Mouse (Mus musculus): ENCODE measurements around the gene Abhd8. TPM values are rescaled to one million over a fixed set of nuclear protein-coding genes. Genes with fewer than 3 reads are reported as not detected.

Abhd8 gene
- polyA plus RNA-seq, 1 experiment from 2014 or later, result 73.0 TPM

- ATAC-seq, result no peak
These were observed 669 bp downstream of the Abhd8 start for GRCm38 (mm10) chr8:71462786-71463185.

GRCm38 (mm10) chr8:71462191-71462590, 1.3 kb downstream of the Abhd8 start:
- no peak for DNase-seq (ENCODE audit: low read depth, low spot score)
- no peak for TF ChIP-seq CTCF (IDR thresholded peaks at IDR 0.05)
- POLR2A ChIA-PET, result no interaction called here
- ATAC-seq, result no peak
- CTCF ChIA-PET, result interaction anchor here (1.1 to 3.9 kb wide), 2 partner anchors 21 to 59 kb away, joined by 3 to 29 read pairs; no protein-coding TSS in a partner anchor
- H3K27me3 ChIP-seq, result no peaks in the 10 kb centered on the region
- in situ Hi-C loops (cut with MboI; ENCODE audit: low pct_unique_long_range_greater_than_20kb), result no loop called here

More at GRCm38 (mm10) chr8:71462786-71463185, 669 bp downstream of the Abhd8 start:
- ChIA-PET CTCF (interaction anchor here (1.1 to 3.9 kb wide), 2 partner anchors 21 to 58 kb away, joined by 3 to 29 read pairs; no protein-coding TSS in a partner anchor), POLR2A (interaction anchor here (1.0 to 2.6 kb wide), 3 partner anchors 9 to 23 kb away, joined by 3 to 7 read pairs (median 4); partner anchors contain the start of gene Ano8)
- no peaks in the 10 kb centered on the region for H3K27me3 ChIP-seq
- no peak for DNase-seq (ENCODE audit: low read depth, low spot score)
- in situ Hi-C loops (cut with MboI; ENCODE audit: low pct_unique_long_range_greater_than_20kb), result no loop called here
- no peak for TF ChIP-seq CTCF (IDR thresholded peaks at IDR 0.05)

GRCm38 (mm10) chr8:71461152-71461840, 2.2 kb downstream of the Abhd8 start:
- in situ Hi-C loops (cut with MboI; ENCODE audit: low pct_unique_long_range_greater_than_20kb), result no loop called here
- POLR2A ChIA-PET, result interaction anchor here (1.6 kb wide), 1 partner anchor 17 kb away, joined by 3 read pairs; no protein-coding TSS in a partner anchor
- CTCF ChIA-PET, result interaction anchor here (1.1 to 3.9 kb wide), 2 partner anchors 19 to 20 kb away, joined by 7 to 29 read pairs; no protein-coding TSS in a partner anchor
- ATAC-seq (no peak), DNase-seq (ENCODE audit: low read depth, low spot score) (no peak)
- H3K27me3 ChIP-seq, result no peaks in the 10 kb centered on the region
- TF ChIP-seq CTCF (IDR thresholded peaks at IDR 0.05), result no peak

GRCm38 (mm10) chr8:71460716-71461115, 2.7 kb downstream of the Abhd8 start:
- POLR2A ChIA-PET, result interaction anchor here (1.6 kb wide), 1 partner anchor 17 kb away, joined by 3 read pairs; no protein-coding TSS in a partner anchor
- in situ Hi-C loops (cut with MboI; ENCODE audit: low pct_unique_long_range_greater_than_20kb), result no loop called here
- no peak for TF ChIP-seq CTCF (IDR thresholded peaks at IDR 0.05)
- no peak for DNase-seq (ENCODE audit: low read depth, low spot score)
- CTCF ChIA-PET, result interaction anchor here (1.1 kb wide), 1 partner anchor 19 kb away, joined by 7 read pairs; no protein-coding TSS in a partner anchor
- H3K27me3 ChIP-seq, result no peaks in the 10 kb centered on the region
- no peak for ATAC-seq

- ChIA-PET POLR2A (interaction anchor here (0.5 kb wide), 1 partner anchor 36 kb away, joined by 3 read pairs; no protein-coding TSS in a partner anchor), CTCF (interaction anchor here (0.8 to 1.1 kb wide), 2 partner anchors 15 to 16 kb away, joined by 3 to 5 read pairs; no protein-coding TSS in a partner anchor)
- TF ChIP-seq CTCF (IDR thresholded peaks at IDR 0.05), result no peak
- H3K27me3 ChIP-seq, result peaks cover under 1% of the 10 kb centered on the region
- DNase-seq (ENCODE audit: low read depth, low spot score), result no peak
- in situ Hi-C loops (cut with MboI; ENCODE audit: low pct_unique_long_range_greater_than_20kb), result no loop called here
- no peak for ATAC-seq
These were observed 5.7 kb downstream of the Abhd8 start for GRCm38 (mm10) chr8:71457659-71458270.

GRCm38 (mm10) chr8:71456906-71457305, 6.5 kb downstream of the Abhd8 start:
- DNase-seq (ENCODE audit: low read depth, low spot score), result no peak
- ChIA-PET CTCF (interaction anchor here (1.1 kb wide), 1 partner anchor 15 kb away, joined by 5 read pairs; no protein-coding TSS in a partner anchor), POLR2A (no interaction called here)
- H3K27me3 ChIP-seq, result peaks cover 4% of the 10 kb centered on the region
- TF ChIP-seq CTCF (IDR thresholded peaks at IDR 0.05), result no peak
- in situ Hi-C loops (cut with MboI; ENCODE audit: low pct_unique_long_range_greater_than_20kb), result no loop called here
- ATAC-seq, result no peak

GRCm38 (mm10) chr8:71454668-71455067, 8.8 kb downstream of the Abhd8 start:
- DNase-seq (ENCODE audit: low read depth, low spot score) (no peak), ATAC-seq (no peak)
- peaks cover 4% of the 10 kb centered on the region for H3K27me3 ChIP-seq
- in situ Hi-C loops (cut with MboI; ENCODE audit: low pct_unique_long_range_greater_than_20kb), result no loop called here
- POLR2A ChIA-PET, result interaction anchor here (2.5 kb wide), 1 partner anchor 9 kb away, joined by 7 read pairs; the partner anchor contains the start of genes Abhd8 and Mrpl34
- CTCF ChIA-PET, result interaction anchor here (0.7 kb wide), 1 partner anchor 12 kb away, joined by 4 read pairs; no protein-coding TSS in a partner anchor
- TF ChIP-seq CTCF (IDR thresholded peaks at IDR 0.05), result no peak

- TF ChIP-seq CTCF (IDR thresholded peaks at IDR 0.05), result no peak
- ATAC-seq (no peak), DNase-seq (ENCODE audit: low read depth, low spot score) (no peak)
- H3K27me3 ChIP-seq, result peaks cover 4% of the 10 kb centered on the region
- CTCF ChIA-PET, result interaction anchor here (1.8 kb wide), 1 partner anchor 10 kb away, joined by 6 read pairs; no protein-coding TSS in a partner anchor
- POLR2A ChIA-PET, result interaction anchor here (2.5 kb wide), 1 partner anchor 11 kb away, joined by 7 read pairs; the partner anchor contains the start of genes Abhd8 and Mrpl34
- in situ Hi-C loops (cut with MboI; ENCODE audit: low pct_unique_long_range_greater_than_20kb), result no loop called here
These were observed 10.8 kb downstream of the Abhd8 start for GRCm38 (mm10) chr8:71452669-71453068.

- in situ Hi-C loops (cut with MboI; ENCODE audit: low pct_unique_long_range_greater_than_20kb), result no loop called here
- peaks cover 4% of the 10 kb centered on the region for H3K27me3 ChIP-seq
- ATAC-seq (no peak), DNase-seq (ENCODE audit: low read depth, low spot score) (no peak)
- TF ChIP-seq CTCF (IDR thresholded peaks at IDR 0.05), result no peak
- ChIA-PET CTCF (interaction anchor here (1.8 kb wide), 1 partner anchor 9 kb away, joined by 6 read pairs; no protein-coding TSS in a partner anchor), POLR2A (no interaction called here)
These were observed 11.7 kb downstream of the Abhd8 start for GRCm38 (mm10) chr8:71451777-71452176.

GRCm38 (mm10) chr8:71451337-71451736, 12.1 kb downstream of the Abhd8 start:
- in situ Hi-C loops (cut with MboI; ENCODE audit: low pct_unique_long_range_greater_than_20kb), result no loop called here
- no peak for DNase-seq (ENCODE audit: low read depth, low spot score)
- TF ChIP-seq CTCF (IDR thresholded peaks at IDR 0.05), result no peak
- CTCF ChIA-PET, result no interaction called here
- POLR2A ChIA-PET, result no interaction called here
- ATAC-seq, result no peak
- peaks cover 4% of the 10 kb centered on the region for H3K27me3 ChIP-seq

Data from Patski (cell line).